Mouse (Mus musculus) stomach, embryonic 14.5 days (tissue): Measurements from ENCODE around the gene Gsta3. TPM values are rescaled to one million over a fixed set of nuclear protein-coding genes. Genes with fewer than 3 reads are reported as not detected.

Experiments used
- ATAC-seq: fragments of 200-750 bp; cut with Nextera tagmentation; 2 replicates; pipeline ENCODE4 v1.8.0; 2017; ENCODE audit warnings: low read depth, moderate TSS enrichment; ENCODE audit not compliant: insufficient number of reproducible peaks, insufficient read depth, low FRiP score
- H3K27ac ChIP-seq: fragments of 300-500 bp; sonication (generic); 2 replicates; pipeline ENCODE4 v1.5.1; 2014; ENCODE audit warnings: mild to moderate bottlenecking, low read length, moderate library complexity, mixed read lengths
- H3K27me3 ChIP-seq: fragments of 300-500 bp; sonication (generic); 2 replicates; pipeline ENCODE4 v1.6.1; 2014; ENCODE audit warnings: low read length, control low read depth, mixed read lengths; ENCODE audit not compliant: control insufficient read depth, insufficient read depth
- H3K36me3 ChIP-seq: fragments of 300-500 bp; sonication (generic); 2 replicates; pipeline ENCODE4 v1.6.1; 2014; ENCODE audit warnings: mild to moderate bottlenecking, control low read depth, low read length, moderate library complexity, mixed read lengths; ENCODE audit not compliant: control insufficient read depth, insufficient read depth
- H3K4me1 ChIP-seq: fragments of 300-500 bp; sonication (generic); 2 replicates; pipeline ENCODE4 v1.6.1; 2014; ENCODE audit warnings: low read length, control low read depth, mixed read lengths; ENCODE audit not compliant: control insufficient read depth, insufficient read depth
- H3K4me2 ChIP-seq: fragments of 300-500 bp; sonication (generic); replicated peaks from 2 replicates; pipeline ENCODE4 v1.6.1; 2014; ENCODE audit warnings: low read depth, low read length, control low read depth
- H3K4me3 ChIP-seq: fragments of 300-500 bp; sonication (generic); 2 replicates; pipeline ENCODE4 v1.5.1; 2014; ENCODE audit warnings: low read depth, low read length, control low read depth
- H3K9ac ChIP-seq: fragments of 300-500 bp; sonication (generic); replicated peaks from 2 replicates; pipeline ENCODE4 v1.6.1; 2014; ENCODE audit warnings: low read depth, mild to moderate bottlenecking, control low read depth, low read length, moderate library complexity, mixed read lengths
- H3K9me3 ChIP-seq: fragments of 300-500 bp; sonication (generic); 2 replicates; pipeline ENCODE4 v1.6.1; 2016; ENCODE audit warnings: low read depth, low read length, control low read depth; ENCODE audit not compliant: control insufficient read depth
- WGBS: fragments of 180-500 bp; shearing (Covaris S2); extraction: QIAGEN DNeasy Blood & Tissue Kit; methylation state at CpG from one replicate; pipeline ENCODE4 v1.1.7; 2014; 5-methylcytosine and 5-hydroxymethylcytosine counted together
- polyA plus RNA-seq: library from polyadenylated mRNA; unstranded; fragments of >200 nt; fragmentation: Nextera tagmentation; extraction: Ambion mirVana; gene quantifications from 2 replicates; pipeline ENCODE4 v1.2.1, GENCODE M21; 2014

Gene Gsta3
- polyA plus RNA-seq, 1 experiment from 2014 or later = 3.3 TPM

DNA sequence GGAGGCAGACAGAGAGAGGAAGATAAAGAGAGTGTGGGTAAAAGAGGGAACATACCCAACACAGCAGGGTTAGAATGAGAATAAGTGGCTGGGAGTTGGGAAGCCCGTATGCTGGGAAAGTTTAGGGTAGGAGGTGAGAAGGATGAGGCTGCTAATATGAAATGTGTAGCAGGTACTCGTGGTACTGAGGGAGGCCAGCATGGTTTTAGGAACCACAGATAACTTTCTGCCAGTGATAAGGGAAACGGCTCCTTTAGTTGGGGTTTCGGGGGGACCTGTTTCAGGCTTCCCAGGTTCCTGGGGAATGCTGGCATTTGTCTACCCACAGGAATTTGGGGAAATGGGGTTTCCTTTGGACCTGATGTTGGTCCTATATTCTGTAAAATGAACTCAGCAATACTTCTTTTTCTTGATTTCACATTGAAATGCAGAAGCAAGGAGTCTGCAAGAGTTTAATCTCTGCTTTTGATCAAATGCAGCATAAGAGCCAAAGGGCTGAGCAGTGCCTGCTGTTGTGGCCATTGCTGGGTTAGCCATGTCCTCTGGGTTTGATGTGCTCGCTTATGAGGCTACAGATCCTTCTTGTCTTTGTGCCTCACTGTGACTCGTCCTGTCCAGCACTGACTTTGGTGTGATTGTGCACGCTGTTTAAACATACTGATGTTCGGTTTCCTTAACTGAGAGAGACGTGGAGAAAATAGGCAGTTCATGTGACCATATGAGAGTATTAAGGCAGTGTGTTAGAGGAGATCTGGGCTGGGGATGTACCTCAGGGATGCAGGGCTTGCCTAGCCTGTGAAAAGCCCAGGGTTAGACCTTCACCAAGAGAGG, 8.4 kb downstream of the Gsta3 start:
- no peaks in the 10 kb centered on the region for H3K36me3 ChIP-seq
- H3K9ac ChIP-seq = no peak overlapping the region
- 80% methylated on average over 9 of the region's 9 CpGs for WGBS
- no peaks in the 10 kb centered on the region for H3K9me3 ChIP-seq
- H3K4me1 ChIP-seq = no peaks in the 10 kb centered on the region
- H3K4me3 ChIP-seq = no peak overlapping the region
- no peak for ATAC-seq
- no peak overlapping the region for H3K4me2 ChIP-seq
- no peaks in the 10 kb centered on the region for H3K27me3 ChIP-seq
- H3K27ac ChIP-seq = no peak overlapping the region

DNA sequence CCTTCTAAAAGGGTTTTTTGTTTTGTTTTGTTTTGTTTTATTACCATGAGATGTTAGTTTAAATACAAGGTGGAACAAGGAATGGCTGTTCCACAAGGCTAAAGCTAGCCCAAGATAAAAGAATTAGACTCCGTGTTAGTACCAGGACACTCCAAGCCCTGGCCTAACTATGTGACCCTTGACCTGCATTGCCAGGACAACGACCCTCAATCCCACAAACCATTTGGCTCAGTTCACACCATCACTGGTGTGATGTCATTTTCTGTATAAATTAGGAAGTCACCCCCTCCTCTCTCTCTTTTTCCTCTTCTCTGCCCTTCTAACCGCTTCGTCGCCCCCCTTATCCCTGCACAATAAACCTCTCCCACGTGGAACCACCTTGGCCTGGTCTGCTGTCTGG, 11.3 kb downstream of the Gsta3 start:
- no peaks in the 10 kb centered on the region for H3K9me3 ChIP-seq
- WGBS = 76% methylated on average over 6 of the region's 6 CpGs
- H3K27ac ChIP-seq = no peak overlapping the region
- no peaks in the 10 kb centered on the region for H3K36me3 ChIP-seq
- H3K27me3 ChIP-seq = no peaks in the 10 kb centered on the region
- no peak overlapping the region for H3K4me3 ChIP-seq
- no peak overlapping the region for H3K9ac ChIP-seq
- no peaks in the 10 kb centered on the region for H3K4me1 ChIP-seq
- H3K4me2 ChIP-seq = no peak overlapping the region
- ATAC-seq = no peak

DNA sequence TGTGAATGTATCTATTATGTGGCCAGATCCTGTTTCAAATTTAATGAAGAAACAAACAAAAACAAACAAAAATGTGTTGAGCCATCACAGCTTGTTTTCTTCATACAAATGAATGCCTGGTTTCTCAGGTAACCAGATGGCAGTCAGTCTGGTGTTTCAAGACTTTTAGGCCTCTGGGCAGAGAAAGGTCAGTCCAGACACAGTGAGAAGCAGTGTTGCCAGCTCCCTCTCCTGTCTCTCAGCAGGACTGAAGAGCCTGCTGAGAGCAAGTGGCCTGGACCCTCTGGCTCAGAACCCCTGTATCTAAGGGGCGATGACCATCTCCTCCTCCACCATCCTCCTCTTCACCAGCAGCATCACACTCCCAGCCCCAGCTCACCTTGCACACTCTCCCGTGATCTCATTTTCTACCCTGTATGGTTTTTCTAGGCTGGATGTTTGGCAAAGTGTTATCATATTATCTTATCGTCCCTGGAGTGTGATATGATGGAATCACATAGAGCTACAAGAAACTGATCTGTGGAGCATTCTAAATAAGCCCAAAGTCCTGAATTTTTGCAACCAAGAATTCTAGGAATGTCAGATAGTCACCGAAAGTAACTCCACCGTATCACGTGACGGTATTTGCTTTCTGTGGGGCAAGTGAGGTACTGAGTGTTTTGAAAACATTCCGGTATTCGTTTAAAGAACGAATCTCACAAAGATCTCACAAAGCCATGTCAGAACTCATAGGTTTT, 12.3 kb downstream of the Gsta3 start:
- no peak overlapping the region for H3K4me2 ChIP-seq
- no peak overlapping the region for H3K9ac ChIP-seq
- ATAC-seq = no peak
- no peaks in the 10 kb centered on the region for H3K36me3 ChIP-seq
- H3K27me3 ChIP-seq = no peaks in the 10 kb centered on the region
- no peaks in the 10 kb centered on the region for H3K9me3 ChIP-seq
- H3K4me3 ChIP-seq = no peak overlapping the region
- WGBS = 66% methylated on average over 10 of the region's 10 CpGs
- no peaks in the 10 kb centered on the region for H3K4me1 ChIP-seq
- no peak overlapping the region for H3K27ac ChIP-seq

DNA sequence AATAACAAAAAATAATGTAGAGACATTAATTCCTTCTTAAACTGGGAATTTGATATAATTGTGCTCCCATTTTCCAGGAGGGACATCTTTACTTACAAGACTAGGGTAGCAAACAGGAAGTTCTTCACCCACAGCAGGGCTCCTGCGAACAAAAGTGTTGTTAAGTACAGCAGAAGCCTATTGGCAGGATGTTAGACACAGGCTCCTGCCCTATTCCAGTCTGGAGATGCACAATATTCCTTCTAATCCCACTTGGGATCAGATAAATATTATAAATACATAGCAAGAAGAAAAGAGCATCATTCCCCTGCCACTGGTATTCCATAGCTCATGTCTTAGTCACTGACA, 12.9 kb downstream of the Gsta3 start:
- H3K27me3 ChIP-seq = no peaks in the 10 kb centered on the region
- H3K4me3 ChIP-seq = no peak overlapping the region
- no peak for ATAC-seq
- H3K27ac ChIP-seq = no peak overlapping the region
- H3K4me1 ChIP-seq = no peaks in the 10 kb centered on the region
- H3K36me3 ChIP-seq = no peaks in the 10 kb centered on the region
- no peak overlapping the region for H3K9ac ChIP-seq
- no peaks in the 10 kb centered on the region for H3K9me3 ChIP-seq
- no peak overlapping the region for H3K4me2 ChIP-seq
- WGBS = 84% methylated on average over 1 of the region's 1 CpGs

- Histone ChIP-seq H3K36me3 (no peaks in the 10 kb centered on the region), H3K9ac (no peak overlapping the region), H3K9me3 (no peaks in the 10 kb centered on the region), H3K4me3 (no peak overlapping the region), H3K4me1 (no peaks in the 10 kb centered on the region), H3K4me2 (no peak overlapping the region), H3K27ac (no peak overlapping the region), H3K27me3 (no peaks in the 10 kb centered on the region)
- no peak for ATAC-seq
- WGBS = 72% methylated on average over 4 of the region's 4 CpGs
Measured at GRCm38 (mm10) chr1:21253856-21254255, 13.5 kb downstream of the Gsta3 start.

DNA sequence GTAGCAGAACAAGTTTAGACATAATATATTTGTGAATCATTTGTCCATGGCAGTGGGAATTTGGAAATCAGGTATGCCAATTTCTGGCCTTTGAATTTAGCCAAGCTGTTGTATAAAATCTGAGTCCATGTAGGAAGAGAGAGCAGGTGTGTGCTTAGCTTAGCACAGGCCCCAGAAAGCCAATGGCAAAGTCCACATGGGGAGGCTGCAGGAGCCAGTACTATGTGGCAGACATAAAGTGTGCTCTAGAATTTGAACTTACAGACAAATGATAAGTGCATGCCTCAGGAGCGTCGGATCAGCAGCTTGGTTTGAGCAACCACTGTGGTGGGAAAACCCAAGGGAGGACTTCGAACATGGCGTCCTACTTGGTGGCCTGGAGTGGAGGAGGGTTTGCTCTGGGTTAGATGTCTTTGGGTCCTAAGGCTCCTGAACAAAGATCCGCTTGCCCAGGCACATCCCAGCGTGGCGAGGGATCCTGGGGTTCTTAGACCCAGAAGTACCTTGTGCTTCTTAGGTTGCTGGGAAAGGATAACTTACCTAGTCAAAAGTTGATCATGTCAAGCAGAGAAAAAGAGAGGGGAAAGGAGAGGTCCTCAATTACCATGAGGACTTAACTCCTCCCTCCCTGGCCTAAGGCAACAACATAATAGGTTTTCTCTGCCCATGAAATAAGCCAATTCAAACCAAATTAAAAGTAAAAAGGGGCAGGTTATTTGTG, 15.4 kb downstream of the Gsta3 start:
- ATAC-seq = no peak

GRCm38 (mm10) chr1:21256391-21256790, 16.0 kb downstream of the Gsta3 start:
- 53% methylated on average over 3 of the region's 3 CpGs for WGBS
- Histone ChIP-seq H3K4me1 (no peaks in the 10 kb centered on the region), H3K27ac (no peak overlapping the region), H3K4me3 (no peak overlapping the region), H3K9me3 (no peaks in the 10 kb centered on the region), H3K9ac (no peak overlapping the region), H3K4me2 (no peak overlapping the region), H3K27me3 (no peaks in the 10 kb centered on the region), H3K36me3 (no peaks in the 10 kb centered on the region)
- ATAC-seq = no peak

More for the DNA sequence above, 15.4 kb downstream of the Gsta3 start:
- Histone ChIP-seq H3K27me3 (no peaks in the 10 kb centered on the region), H3K4me1 (no peaks in the 10 kb centered on the region), H3K36me3 (no peaks in the 10 kb centered on the region), H3K27ac (no peak overlapping the region), H3K4me2 (no peak overlapping the region), H3K9me3 (no peaks in the 10 kb centered on the region), H3K4me3 (no peak overlapping the region), H3K9ac (no peak overlapping the region)
- 90% methylated on average over 7 of the region's 7 CpGs for WGBS

DNA sequence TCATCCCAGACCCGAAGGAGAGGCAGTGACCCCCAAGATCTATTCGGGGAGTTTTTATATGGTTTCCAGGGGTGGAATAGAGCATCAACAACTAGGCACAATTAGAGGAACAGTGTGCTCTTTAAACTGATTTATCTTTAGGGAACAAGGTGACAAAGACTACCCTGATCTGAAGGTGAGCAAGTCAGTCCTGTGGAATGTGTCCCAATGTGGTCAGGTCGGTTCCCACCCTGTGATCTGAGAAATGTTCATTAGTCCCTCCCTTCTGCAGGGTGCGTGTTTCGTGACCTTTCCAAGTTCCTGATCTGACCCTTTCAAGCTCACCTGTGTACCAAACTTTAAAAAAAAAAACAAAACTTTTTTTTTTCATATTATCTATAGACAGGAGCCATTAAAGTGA, 16.5 kb downstream of the Gsta3 start:
- ATAC-seq = no peak
- H3K27me3 ChIP-seq = no peaks in the 10 kb centered on the region
- WGBS = 70% methylated on average over 5 of the region's 5 CpGs

More for the DNA sequence above, 16.5 kb downstream of the Gsta3 start:
- Histone ChIP-seq H3K27ac (no peak overlapping the region), H3K4me2 (no peak overlapping the region), H3K4me3 (no peak overlapping the region), H3K9me3 (no peaks in the 10 kb centered on the region), H3K36me3 (no peaks in the 10 kb centered on the region), H3K9ac (no peak overlapping the region), H3K4me1 (no peaks in the 10 kb centered on the region)
